In genomic region chrX:168674407-168674962, GRCm38 (mm10) we compare ENCODE assay signal across 8 mouse cellular contexts. TPM values are rescaled to one million over a fixed set of nuclear protein-coding genes. Genes with fewer than 3 reads are reported as not detected.
DNase-seq lines count a peak whose midpoint lies in the region; ATAC-seq and TF ChIP-seq lines count a peak whose summit lies in the region.

No protein-coding gene starts in this region.

- WGBS in forebrain, embryonic 15.5 days, result 32% methylated on average over 10 of the region's 10 CpGs
- WGBS in limb, embryonic 15.5 days, result 32% methylated on average over 10 of the region's 10 CpGs
- WGBS in stomach, postnatal 0 days, result 22% methylated on average over 10 of the region's 10 CpGs

- DNase-seq in heart, adult 8-10 months (ENCODE audit: low spot score), result peak; percentile 18
- no peak for DNase-seq in heart, postnatal 10 days
- DNase-seq in stomach, postnatal 0 days (ENCODE audit: low spot score), result no peak
- no peak for DNase-seq in cerebellum, adult 9-11 months
- no peak for DNase-seq in right cerebral cortex, adult 18-20 months

- H3K4me2 ChIP-seq in forebrain, embryonic 15.5 days (replicated peaks), result peak overlapping the region; percentile 75
- H3K4me2 ChIP-seq in limb, embryonic 15.5 days, result peak overlapping the region; percentile 69
- peak overlapping the region; percentile 75 for H3K4me2 ChIP-seq in stomach, postnatal 0 days (replicated peaks; ENCODE audit: low read depth)

- no peak overlapping the region for H3K27ac ChIP-seq in ES-Bruce4 (ENCODE audit: insufficient read depth, low read length)
- H3K27ac ChIP-seq in forebrain, embryonic 15.5 days (replicated peaks), result peak overlapping the region; percentile 92
- H3K27ac ChIP-seq in limb, embryonic 15.5 days, result peak overlapping the region; percentile 95
- peak overlapping the region; percentile 94 for H3K27ac ChIP-seq in stomach, postnatal 0 days (replicated peaks)

- intact Hi-C loops in heart, postnatal 10 days (cut with DNase I), result loop anchor here (5.0 kb wide), 1 partner anchor 643 kb away; no protein-coding TSS in a partner anchor

- peak overlapping the region; percentile 72 for H3K4me3 ChIP-seq in ES-Bruce4 (ENCODE audit: low read depth, low read length)
- peak overlapping the region; percentile 64 for H3K4me3 ChIP-seq in forebrain, embryonic 15.5 days
- peak overlapping the region; percentile 53 for H3K4me3 ChIP-seq in limb, embryonic 15.5 days
- H3K4me3 ChIP-seq in stomach, postnatal 0 days (ENCODE audit: low read depth, low read length), result peak overlapping the region; percentile 52

- ATAC-seq in forebrain, embryonic 15.5 days (replicated peaks), result peak; percentile 43
- ATAC-seq in limb, embryonic 15.5 days (ENCODE audit: insufficient number of reproducible peaks, low FRiP score, low TSS enrichment, low read depth), result peak; percentile 32; the same call in 1 of the 2 replicates
- no peak for ATAC-seq in stomach, postnatal 0 days (ENCODE audit: low FRiP score, low TSS enrichment)

- no peak for TF ChIP-seq POLR2A in ES-Bruce4 (IDR thresholded peaks at IDR 0.05; ENCODE audit: insufficient read depth, low read length)

- no peak for TF ChIP-seq EP300 in ES-Bruce4 (IDR thresholded peaks at IDR 0.05; ENCODE audit: insufficient read depth, low read depth, low read length)
- TF ChIP-seq EP300 in stomach, postnatal 0 days (optimal IDR thresholded peaks at IDR 0.05), result no peak

- no peaks in the 10 kb centered on the region for H3K4me1 ChIP-seq in ES-Bruce4 (ENCODE audit: control insufficient read depth, insufficient read depth, low read length)
- no peaks in the 10 kb centered on the region for H3K4me1 ChIP-seq in forebrain, embryonic 15.5 days
- no peaks in the 10 kb centered on the region for H3K4me1 ChIP-seq in limb, embryonic 15.5 days
- H3K4me1 ChIP-seq in stomach, postnatal 0 days (replicated peaks; ENCODE audit: control insufficient read depth, insufficient read depth), result no peaks in the 10 kb centered on the region

- no peaks in the 10 kb centered on the region; the same call in 1 of the 2 replicates for H3K36me3 ChIP-seq in ES-Bruce4 (ENCODE audit: control insufficient read depth, insufficient read depth, low read length, poor library complexity, severe bottlenecking)
- no peaks in the 10 kb centered on the region; the same call in 1 of the 2 replicates for H3K36me3 ChIP-seq in forebrain, embryonic 15.5 days
- H3K36me3 ChIP-seq in limb, embryonic 15.5 days, result peaks cover 3% of the 10 kb centered on the region; the same call in 1 of the 2 replicates
- no peaks in the 10 kb centered on the region for H3K36me3 ChIP-seq in stomach, postnatal 0 days (ENCODE audit: control insufficient read depth, insufficient read depth, low read length)

- H3K27me3 ChIP-seq in ES-Bruce4 (ENCODE audit: control insufficient read depth, insufficient read depth, low read length, poor library complexity, severe bottlenecking), result no peaks in the 10 kb centered on the region
- H3K27me3 ChIP-seq in forebrain, embryonic 15.5 days, result no peaks in the 10 kb centered on the region
- H3K27me3 ChIP-seq in limb, embryonic 15.5 days, result peaks cover 7% of the 10 kb centered on the region
- no peaks in the 10 kb centered on the region for H3K27me3 ChIP-seq in stomach, postnatal 0 days (ENCODE audit: control insufficient read depth, insufficient read depth, low read length)

- no peak for TF ChIP-seq CTCF in ES-Bruce4 (IDR thresholded peaks at IDR 0.05; ENCODE audit: low read depth, low read length)
- no peak for TF ChIP-seq CTCF in stomach, postnatal 0 days (IDR thresholded peaks at IDR 0.05; ENCODE audit: low read depth)

- H3K9ac ChIP-seq in ES-Bruce4 (ENCODE audit: low read depth, poor library complexity, severe bottlenecking), result peak overlapping the region; percentile 81; the same call in 1 of the 2 replicates
- peak overlapping the region; percentile 62 for H3K9ac ChIP-seq in forebrain, embryonic 15.5 days (replicated peaks)
- peak overlapping the region; percentile 37; the same call in 1 of the 2 replicates for H3K9ac ChIP-seq in limb, embryonic 15.5 days
- H3K9ac ChIP-seq in stomach, postnatal 0 days (ENCODE audit: low read length), result peak overlapping the region; percentile 67

- no peaks in the 10 kb centered on the region for H3K9me3 ChIP-seq in ES-Bruce4 (replicated peaks; ENCODE audit: control insufficient read depth, insufficient read depth, low read length, poor library complexity, severe bottlenecking)
- H3K9me3 ChIP-seq in forebrain, embryonic 15.5 days, result no peaks in the 10 kb centered on the region
- H3K9me3 ChIP-seq in limb, embryonic 15.5 days, result no peaks in the 10 kb centered on the region
- no peaks in the 10 kb centered on the region for H3K9me3 ChIP-seq in stomach, postnatal 0 days (ENCODE audit: control insufficient read depth, low read length)

RNA-seq across cellular contexts. Expression of gene Msl3, which starts 0.8 kb away (rescaled TPM):
- total RNA-seq in heart, adult 8-10 months (2022), result 10 to 100 TPM; 44.7 to 55.4 (median 53.4) TPM
- total RNA-seq in heart, postnatal 10 days (2021), result 10 to 100 TPM; 44.8 to 47.9 TPM
- polyA plus RNA-seq in ES-Bruce4 (2011; ENCODE audit: insufficient read depth, insufficient read length, low read depth, missing spikeins), result 13.9 and 14.0 TPM in 2 replicates
- 21.0 and 22.1 TPM in 2 replicates for polyA plus RNA-seq in forebrain, embryonic 15.5 days (2015; fragmentation: Nextera tagmentation; extraction: Ambion mirVana)
- polyA plus RNA-seq in limb, embryonic 15.5 days (2015; fragmentation: Nextera tagmentation; extraction: Ambion mirVana), result 40.6 and 41.7 TPM in 2 replicates
- polyA plus RNA-seq in stomach, postnatal 0 days (2015; fragmentation: Nextera tagmentation; extraction: Ambion mirVana), result 22.0 and 22.7 TPM in 2 replicates
